31 mouse cellular contexts compared by ENCODE assay signal in the genomic region with DNA sequence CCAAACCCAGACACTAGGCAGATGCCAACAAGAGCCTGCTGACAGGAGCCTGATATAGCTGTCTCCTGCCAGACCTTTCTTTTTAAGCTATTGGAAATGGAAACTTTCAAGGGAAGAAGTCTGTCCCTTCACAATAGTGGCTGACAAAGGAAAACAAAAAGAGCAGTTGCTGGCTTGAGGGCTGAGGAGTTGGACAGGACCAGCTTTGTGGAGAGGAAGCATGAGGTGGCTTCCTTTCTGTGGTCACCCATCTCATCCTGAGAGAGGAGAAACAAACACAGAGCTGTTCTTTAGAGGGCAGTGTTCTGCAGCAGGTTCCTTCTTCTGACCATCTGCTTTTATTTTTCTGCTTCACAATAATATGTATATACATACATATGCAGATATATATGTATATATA. TPM values are rescaled to one million over a fixed set of nuclear protein-coding genes. Genes with fewer than 3 reads are reported as not detected.
DNase-seq lines count a peak whose midpoint lies in the region; ATAC-seq lines count a peak whose summit lies in the region.
"Had no signal": no experiment of that assay in that cellular context is flagged by ENCODE, and none has a peak within 500 bp of the region (broad histone marks: within the 10 kb centered on the region; RNA-seq: fewer than 3 reads in every experiment).

No protein-coding gene starts in this region.

- no peak overlapping the region for H3K4me2 ChIP-seq in liver, embryonic 13.5 days
- H3K4me2 ChIP-seq in liver, embryonic 16.5 days (ENCODE audit: low read depth, low read length), result no peak overlapping the region
- H3K4me2 ChIP-seq: embryonic facial prominence, embryonic 12.5 days; forebrain, embryonic 15.5 days; hindbrain, embryonic 13.5 days; kidney, embryonic 15.5 days; limb, embryonic 13.5 days; midbrain, embryonic 12.5 days; neural tube, embryonic 12.5 days had no signal

- peak overlapping the region; percentile 76 for H3K27ac ChIP-seq in liver, embryonic 13.5 days
- peak overlapping the region; percentile 41; the same call in 1 of the 2 replicates for H3K27ac ChIP-seq in liver, embryonic 16.5 days (ENCODE audit: low read length)
- H3K27ac ChIP-seq: embryonic facial prominence, embryonic 12.5 days; forebrain, embryonic 15.5 days; heart, adult 2 months; hindbrain, embryonic 13.5 days; kidney, embryonic 15.5 days; left cerebral cortex, adult 2 months; limb, embryonic 13.5 days; midbrain, embryonic 12.5 days; neural tube, embryonic 12.5 days had no signal

- H3K27me3 ChIP-seq in liver, embryonic 13.5 days, result no peaks in the 10 kb centered on the region
- H3K27me3 ChIP-seq in liver, embryonic 16.5 days (ENCODE audit: control insufficient read depth, insufficient read depth, low read depth, low read length), result no peaks in the 10 kb centered on the region
- H3K27me3 ChIP-seq: embryonic facial prominence, embryonic 12.5 days; forebrain, embryonic 15.5 days; hindbrain, embryonic 13.5 days; kidney, embryonic 15.5 days; limb, embryonic 13.5 days; megakaryocyte, embryonic 14.5 days; midbrain, embryonic 12.5 days; neural tube, embryonic 12.5 days had no signal

- no peak for ATAC-seq in liver, embryonic 13.5 days (ENCODE audit: low read depth)
- ATAC-seq in common myeloid progenitor, adult 5-6 weeks (replicated peaks; ENCODE audit: low read depth, poor library complexity, severe bottlenecking), result peak; percentile 89
- no peak for ATAC-seq in liver, embryonic 16.5 days (ENCODE audit: low read depth)
- ATAC-seq: forebrain, embryonic 15.5 days had no signal

- H3K36me3 ChIP-seq in liver, embryonic 13.5 days, result peaks cover 3% of the 10 kb centered on the region; the same call in 1 of the 2 replicates
- no peaks in the 10 kb centered on the region for H3K36me3 ChIP-seq in liver, embryonic 16.5 days (ENCODE audit: control insufficient read depth, insufficient read depth)
- H3K36me3 ChIP-seq: embryonic facial prominence, embryonic 12.5 days; forebrain, embryonic 15.5 days; G1E; hindbrain, embryonic 13.5 days; kidney, embryonic 15.5 days; limb, embryonic 13.5 days; midbrain, embryonic 12.5 days; neural tube, embryonic 12.5 days had no signal

- H3K4me1 ChIP-seq in liver, embryonic 13.5 days (replicated peaks), result peaks cover 79% of the 10 kb centered on the region
- H3K4me1 ChIP-seq in liver, embryonic 16.5 days (ENCODE audit: control insufficient read depth, low read depth, low read length), result peaks cover 57% of the 10 kb centered on the region
- H3K4me1 ChIP-seq: embryonic facial prominence, embryonic 12.5 days; forebrain, embryonic 15.5 days; hindbrain, embryonic 13.5 days; kidney, embryonic 15.5 days; limb, embryonic 13.5 days; midbrain, embryonic 12.5 days; neural tube, embryonic 12.5 days had no signal

- DNase-seq in liver, embryonic 13.5 days, result no peak
- no peak for DNase-seq in liver
- DNase-seq in thymus, postnatal 0 days (ENCODE audit: low spot score), result no peak
- DNase-seq in layer of hippocampus, adult 9-10 months (ENCODE audit: low spot score), result no peak
- DNase-seq: adrenal gland, postnatal 10 days; cerebellum, adult 11 months; cerebellum, adult 9-10 months; cerebellum, postnatal 36 days; embryo, embryonic 11 days; gastrocnemius, postnatal 25 days; heart, adult 2 months; kidney, adult 11 months; kidney, postnatal 25 days; lung, adult 2 months; lung, postnatal 10 days; right cerebral cortex, adult 18-20 months; right cerebral cortex, postnatal 4 days; thymus, adult 2 months had no signal

- H3K4me3 ChIP-seq in liver, embryonic 13.5 days (replicated peaks), result no peak overlapping the region
- H3K4me3 ChIP-seq in liver, embryonic 16.5 days (ENCODE audit: low read depth, low read length), result no peak overlapping the region
- H3K4me3 ChIP-seq: embryonic facial prominence, embryonic 12.5 days; forebrain, embryonic 15.5 days; heart, adult 2 months; hindbrain, embryonic 13.5 days; kidney, embryonic 15.5 days; left cerebral cortex, adult 2 months; limb, embryonic 13.5 days; megakaryocyte, embryonic 14.5 days; midbrain, embryonic 12.5 days; myocyte; neural tube, embryonic 12.5 days had no signal

- H3K9ac ChIP-seq in liver, embryonic 13.5 days, result peak overlapping the region; percentile 44; the same call in 1 of the 2 replicates
- H3K9ac ChIP-seq in liver, embryonic 16.5 days (ENCODE audit: low read depth, low read length), result no peak overlapping the region
- H3K9ac ChIP-seq: embryonic facial prominence, embryonic 12.5 days; forebrain, embryonic 15.5 days; hindbrain, embryonic 13.5 days; kidney, embryonic 15.5 days; limb, embryonic 13.5 days; midbrain, embryonic 12.5 days; neural tube, embryonic 12.5 days had no signal

- H3K9me3 ChIP-seq in liver, embryonic 13.5 days (replicated peaks), result no peaks in the 10 kb centered on the region
- H3K9me3 ChIP-seq in liver, embryonic 16.5 days (replicated peaks; ENCODE audit: control insufficient read depth, low read length), result no peaks in the 10 kb centered on the region
- H3K9me3 ChIP-seq: embryonic facial prominence, embryonic 12.5 days; forebrain, embryonic 15.5 days; G1E; hindbrain, embryonic 13.5 days; kidney, embryonic 15.5 days; limb, embryonic 13.5 days; megakaryocyte, embryonic 14.5 days; midbrain, embryonic 12.5 days; neural tube, embryonic 12.5 days had no signal

RNA-seq across cellular contexts. Expression of a gene that starts 19.6 kb away (rescaled TPM):
- 8.3 and 9.3 TPM in 2 replicates for polyA plus RNA-seq in liver, embryonic 13.5 days (2015; fragmentation: Nextera tagmentation; extraction: Ambion mirVana)
- 26.5 and 29.0 TPM in 2 replicates for total RNA-seq in common myeloid progenitor, adult 5-6 weeks (2017)
- polyA plus RNA-seq in liver, embryonic 16.5 days (2015; fragmentation: Nextera tagmentation; extraction: Ambion mirVana), result 7.5 and 9.0 TPM in 2 replicates
- 1.2 and 1.3 TPM in 2 replicates for polyA plus RNA-seq in thymus, postnatal 0 days (2015; fragmentation: Nextera tagmentation; extraction: Ambion mirVana)
- polyA plus RNA-seq: embryonic facial prominence, embryonic 12.5 days had no signal
